Mouse (Mus musculus): ENCODE results near the gene Ppil3. TPM values are rescaled to one million over a fixed set of nuclear protein-coding genes. Genes with fewer than 3 reads are reported as not detected.

Ppil3 gene
- 0.40 and 0.43 TPM in 2 replicates for polyA plus RNA-seq (2012)

GRCm38 (mm10) chr1:58445143-58445722 lies at the start of gene Ppil3, which contains the start of gene Nif3l1:
TSS of gene Ppil3 (minus strand) at chr1:58445486.
TSS of gene Nif3l1 (plus strand) at chr1:58445151.
- peaks cover 43% of the 10 kb centered on the region for H3K4me1 ChIP-seq (ENCODE audit: control insufficient read depth)
- H3K36me3 ChIP-seq (ENCODE audit: control insufficient read depth) = peaks cover 34% of the 10 kb centered on the region
- peak within 1 kb of the TSS; percentile 84 for H3K4me3 ChIP-seq (replicated peaks)
- no peaks in the 10 kb centered on the region for H3K9me3 ChIP-seq (ENCODE audit: control insufficient read depth, low read length)
- H3K27me3 ChIP-seq (ENCODE audit: control insufficient read depth) = no peaks in the 10 kb centered on the region
- TF ChIP-seq GATA1 (IDR thresholded peaks at IDR 0.05; ENCODE audit: low read length) = no peak

- H3K36me3 ChIP-seq (ENCODE audit: control insufficient read depth) = peaks cover 99% of the 10 kb centered on the region
Measured at GRCm38 (mm10) chr1:58482647-58483046, 37.4 kb upstream of the Ppil3 start.

GRCm38 (mm10) chr1:58475662-58476061 lies 30.4 kb upstream of the Ppil3 start:
- H3K9me3 ChIP-seq (ENCODE audit: control insufficient read depth, low read length) = no peaks in the 10 kb centered on the region

More at GRCm38 (mm10) chr1:58482647-58483046, 37.4 kb upstream of the Ppil3 start:
- TF ChIP-seq GATA1 (IDR thresholded peaks at IDR 0.05; ENCODE audit: low read length) (no peak), TAL1 (IDR thresholded peaks at IDR 0.05; ENCODE audit: low read length) (no peak)
- H3K27me3 ChIP-seq (ENCODE audit: control insufficient read depth) = no peaks in the 10 kb centered on the region
- no peak overlapping the region for H3K4me3 ChIP-seq (replicated peaks)
- H3K9me3 ChIP-seq (ENCODE audit: control insufficient read depth, low read length) = no peaks in the 10 kb centered on the region
- H3K4me1 ChIP-seq (ENCODE audit: control insufficient read depth) = 0 out of 2 replicates have a peak, but pooled peaks cover 1% of the 10 kb centered on the region

GRCm38 (mm10) chr1:58465561-58465960 lies 20.3 kb upstream of the Ppil3 start:
- no peaks in the 10 kb centered on the region for H3K4me1 ChIP-seq (ENCODE audit: control insufficient read depth)
- no peaks in the 10 kb centered on the region for H3K27me3 ChIP-seq (ENCODE audit: control insufficient read depth)
- H3K4me3 ChIP-seq (replicated peaks) = no peak overlapping the region
- TF ChIP-seq TAL1 (IDR thresholded peaks at IDR 0.05; ENCODE audit: low read length) = no peak
- no peak for TF ChIP-seq GATA1 (IDR thresholded peaks at IDR 0.05; ENCODE audit: low read length)
- no peaks in the 10 kb centered on the region for H3K9me3 ChIP-seq (ENCODE audit: control insufficient read depth, low read length)
- peaks cover 98% of the 10 kb centered on the region for H3K36me3 ChIP-seq (ENCODE audit: control insufficient read depth)

More at GRCm38 (mm10) chr1:58475662-58476061, 30.4 kb upstream of the Ppil3 start:
- H3K36me3 ChIP-seq (ENCODE audit: control insufficient read depth) = peaks cover 97% of the 10 kb centered on the region
- H3K27me3 ChIP-seq (ENCODE audit: control insufficient read depth) = no peaks in the 10 kb centered on the region
- H3K4me1 ChIP-seq (ENCODE audit: control insufficient read depth) = no peaks in the 10 kb centered on the region
- no peak overlapping the region for H3K4me3 ChIP-seq (replicated peaks)
- no peak for TF ChIP-seq GATA1 (IDR thresholded peaks at IDR 0.05; ENCODE audit: low read length)
- TF ChIP-seq TAL1 (IDR thresholded peaks at IDR 0.05; ENCODE audit: low read length) = no peak

GRCm38 (mm10) chr1:58465042-58465441 lies 19.8 kb upstream of the Ppil3 start:
- no peak overlapping the region for H3K4me3 ChIP-seq (replicated peaks)
- H3K36me3 ChIP-seq (ENCODE audit: control insufficient read depth) = peaks cover 98% of the 10 kb centered on the region
- no peaks in the 10 kb centered on the region for H3K4me1 ChIP-seq (ENCODE audit: control insufficient read depth)
- no peaks in the 10 kb centered on the region for H3K9me3 ChIP-seq (ENCODE audit: control insufficient read depth, low read length)
- no peaks in the 10 kb centered on the region for H3K27me3 ChIP-seq (ENCODE audit: control insufficient read depth)
- TF ChIP-seq TAL1 (IDR thresholded peaks at IDR 0.05; ENCODE audit: low read length) = no peak
- TF ChIP-seq GATA1 (IDR thresholded peaks at IDR 0.05; ENCODE audit: low read length) = no peak

- Histone ChIP-seq H3K27me3 (ENCODE audit: control insufficient read depth) (no peaks in the 10 kb centered on the region), H3K36me3 (ENCODE audit: control insufficient read depth) (peaks cover 97% of the 10 kb centered on the region), H3K4me1 (ENCODE audit: control insufficient read depth) (no peaks in the 10 kb centered on the region), H3K4me3 (replicated peaks) (no peak overlapping the region), H3K9me3 (ENCODE audit: control insufficient read depth, low read length) (no peaks in the 10 kb centered on the region)
- TF ChIP-seq GATA1 (IDR thresholded peaks at IDR 0.05; ENCODE audit: low read length) (no peak), TAL1 (IDR thresholded peaks at IDR 0.05; ENCODE audit: low read length) (no peak)
Measured at GRCm38 (mm10) chr1:58463935-58464334, 18.6 kb upstream of the Ppil3 start.

GRCm38 (mm10) chr1:58460566-58460965 lies 15.3 kb upstream of the Ppil3 start:
- no peak overlapping the region for H3K4me3 ChIP-seq (replicated peaks)
- no peaks in the 10 kb centered on the region for H3K27me3 ChIP-seq (ENCODE audit: control insufficient read depth)
- no peak for TF ChIP-seq TAL1 (IDR thresholded peaks at IDR 0.05; ENCODE audit: low read length)
- TF ChIP-seq GATA1 (IDR thresholded peaks at IDR 0.05; ENCODE audit: low read length) = no peak
- H3K36me3 ChIP-seq (ENCODE audit: control insufficient read depth) = peaks cover 93% of the 10 kb centered on the region
- no peaks in the 10 kb centered on the region for H3K4me1 ChIP-seq (ENCODE audit: control insufficient read depth)
- no peaks in the 10 kb centered on the region for H3K9me3 ChIP-seq (ENCODE audit: control insufficient read depth, low read length)

- Histone ChIP-seq H3K4me3 (replicated peaks) (no peak overlapping the region), H3K9me3 (ENCODE audit: control insufficient read depth, low read length) (no peaks in the 10 kb centered on the region), H3K4me1 (ENCODE audit: control insufficient read depth) (no peaks in the 10 kb centered on the region), H3K36me3 (ENCODE audit: control insufficient read depth) (peaks cover 91% of the 10 kb centered on the region), H3K27me3 (ENCODE audit: control insufficient read depth) (no peaks in the 10 kb centered on the region)
- TF ChIP-seq GATA1 (IDR thresholded peaks at IDR 0.05; ENCODE audit: low read length) (no peak), TAL1 (IDR thresholded peaks at IDR 0.05; ENCODE audit: low read length) (no peak)
Measured at GRCm38 (mm10) chr1:58458867-58459266, 13.6 kb upstream of the Ppil3 start.

- no peaks in the 10 kb centered on the region for H3K4me1 ChIP-seq (ENCODE audit: control insufficient read depth)
- peaks cover 2% of the 10 kb centered on the region for H3K9me3 ChIP-seq (ENCODE audit: control insufficient read depth, low read length)
- peaks cover 91% of the 10 kb centered on the region for H3K36me3 ChIP-seq (ENCODE audit: control insufficient read depth)
- H3K4me3 ChIP-seq (replicated peaks) = no peak overlapping the region
- TF ChIP-seq GATA1 (IDR thresholded peaks at IDR 0.05; ENCODE audit: low read length) (no peak), TAL1 (IDR thresholded peaks at IDR 0.05; ENCODE audit: low read length) (no peak)
- no peaks in the 10 kb centered on the region for H3K27me3 ChIP-seq (ENCODE audit: control insufficient read depth)
Measured at GRCm38 (mm10) chr1:58458175-58458574, 12.9 kb upstream of the Ppil3 start.

GRCm38 (mm10) chr1:58454316-58454715 lies 9.0 kb upstream of the Ppil3 start:
- H3K9me3 ChIP-seq (ENCODE audit: control insufficient read depth, low read length) = peaks cover 2% of the 10 kb centered on the region
- H3K36me3 ChIP-seq (ENCODE audit: control insufficient read depth) = peaks cover 82% of the 10 kb centered on the region
- no peak overlapping the region for H3K4me3 ChIP-seq (replicated peaks)
- peaks cover 3% of the 10 kb centered on the region for H3K4me1 ChIP-seq (ENCODE audit: control insufficient read depth)
- no peaks in the 10 kb centered on the region for H3K27me3 ChIP-seq (ENCODE audit: control insufficient read depth)
- TF ChIP-seq TAL1 (IDR thresholded peaks at IDR 0.05; ENCODE audit: low read length) (no peak), GATA1 (IDR thresholded peaks at IDR 0.05; ENCODE audit: low read length) (no peak)

All from erythroblast, embryonic 14.5 days (primary cell).